Mouse (Mus musculus) c-Kit-negative CD71-positive TER-119-positive erythroid progenitor cells, embryonic 14.5 days (primary cell): Measurements from ENCODE around the gene Lgmn.

Experiments
- DNase-seq: peaks from one replicate; pipeline ENCODE4 v3.0.0-alpha.2; 2013; ENCODE audit warnings: low read depth, low spot score

The Lgmn gene

GRCm38 (mm10) chr12:102439632-102440023 lies at the start of gene Lgmn:
Gene Lgmn (minus strand): TSS chr12:102439813.
- DNase-seq = peak; percentile 92

- no peak for DNase-seq
These were observed 45.3 kb upstream of the Lgmn start for GRCm38 (mm10) chr12:102484946-102485345.

DNA sequence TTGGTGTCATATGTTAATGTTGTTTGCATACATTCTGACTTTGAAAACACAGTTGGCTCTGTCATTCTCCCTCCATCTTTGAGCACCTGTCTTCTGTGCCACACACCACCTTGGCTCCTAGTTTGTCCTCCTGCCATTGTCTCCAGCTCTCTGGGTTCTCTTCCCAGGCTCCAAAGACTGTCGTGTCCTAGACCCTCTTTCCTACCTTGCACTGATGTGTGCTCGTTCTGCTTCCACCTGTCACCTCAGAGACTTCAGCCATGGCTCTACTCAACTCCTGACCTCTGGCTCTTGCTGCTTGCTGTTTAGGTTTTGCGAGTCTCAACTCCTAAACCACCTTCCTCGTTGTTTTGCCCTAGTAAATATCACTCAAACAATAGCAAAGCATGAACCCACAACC lies 40.9 kb upstream of the Lgmn start:
- no peak for DNase-seq

DNA sequence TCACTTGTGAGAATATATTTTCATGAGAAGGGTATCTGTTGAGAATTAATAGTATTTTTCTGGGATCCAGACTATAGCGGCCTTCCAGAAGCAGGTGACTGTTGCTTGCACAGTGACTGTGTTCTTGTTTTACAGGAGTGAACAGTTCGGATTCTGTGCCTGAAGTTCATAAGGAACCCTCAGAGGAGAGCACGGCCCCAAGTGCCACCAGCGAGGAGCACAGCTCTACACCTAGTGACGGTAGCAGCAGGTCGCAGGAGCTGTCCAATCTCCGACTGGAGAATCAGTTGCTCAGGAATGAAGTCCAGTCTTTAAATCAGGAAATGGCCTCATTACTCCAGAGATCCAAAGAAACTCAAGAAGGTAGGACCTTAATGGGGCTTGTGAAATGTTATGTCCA lies 34.8 kb upstream of the Lgmn start:
- no peak for DNase-seq

GRCm38 (mm10) chr12:102468894-102469764 lies 29.5 kb upstream of the Lgmn start, which contains the start of gene Golga5:
Gene Golga5 (plus strand): TSS chr12:102469135.
- DNase-seq = peak; percentile 94

DNA sequence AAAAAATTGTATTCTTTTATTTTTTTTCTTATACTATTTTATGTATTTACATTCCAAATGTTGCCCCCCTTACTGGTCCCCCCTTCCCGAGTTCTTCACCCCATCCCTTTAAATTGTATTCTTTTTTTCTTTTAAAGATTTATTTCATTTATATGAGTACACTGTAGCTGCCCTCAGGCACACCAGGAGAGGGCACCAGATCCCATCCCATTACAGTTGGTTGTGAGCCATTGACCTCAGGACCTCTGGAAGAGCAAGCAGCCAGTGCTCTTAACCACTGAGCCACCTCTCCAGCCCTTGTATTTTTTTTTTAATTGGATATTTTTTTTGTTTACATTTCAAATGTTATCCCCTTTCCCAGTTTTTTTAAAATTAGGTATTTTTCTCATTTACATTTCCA lies 28.5 kb upstream of the Lgmn start:
- DNase-seq = no peak

DNA sequence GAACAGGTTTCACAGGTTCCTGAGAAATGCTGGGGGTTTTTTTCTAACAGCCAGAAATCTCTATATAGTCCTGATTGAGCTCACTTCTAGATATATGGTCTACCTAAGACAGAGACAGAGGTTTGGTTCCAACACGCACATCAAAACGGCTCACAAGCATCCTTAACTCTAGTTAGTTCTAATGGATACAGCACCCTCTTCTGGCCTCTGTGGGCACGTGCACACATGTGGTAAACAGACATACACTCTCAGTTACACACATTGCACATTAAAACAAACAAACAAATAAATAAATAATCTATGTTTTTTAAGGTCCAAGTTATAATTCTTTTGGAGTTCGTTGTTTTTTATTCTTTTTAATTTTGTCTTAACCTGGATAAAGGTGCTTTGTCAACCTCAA lies 25.0 kb upstream of the Lgmn start:
- DNase-seq = peak; percentile 30

GRCm38 (mm10) chr12:102461177-102461576 lies 21.6 kb upstream of the Lgmn start:
- no peak for DNase-seq

DNA sequence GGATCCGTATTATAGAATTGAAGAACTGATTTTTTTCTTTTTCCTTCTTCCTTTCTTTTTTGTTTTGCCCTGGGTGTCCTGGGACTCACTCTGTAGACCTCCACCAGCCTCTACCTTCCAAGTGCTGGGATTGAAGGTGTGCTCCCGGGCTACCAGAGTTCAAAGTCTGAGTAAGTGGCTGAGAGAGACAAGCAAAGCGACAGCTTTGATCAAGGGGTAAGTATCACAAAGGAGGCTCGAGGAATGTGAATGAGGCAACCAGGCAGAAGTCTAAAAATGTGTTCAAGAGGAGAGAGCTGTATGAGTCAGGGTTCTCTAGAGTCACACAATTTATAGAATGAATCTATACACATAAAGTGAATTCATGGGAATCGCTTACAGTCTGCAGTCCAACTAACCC lies 20.4 kb upstream of the Lgmn start:
- DNase-seq = no peak

- DNase-seq = no peak
These were observed 17.0 kb upstream of the Lgmn start for GRCm38 (mm10) chr12:102456467-102457193.

GRCm38 (mm10) chr12:102453581-102453980 lies 14.0 kb upstream of the Lgmn start:
- DNase-seq = no peak

GRCm38 (mm10) chr12:102451126-102451851 lies 11.7 kb upstream of the Lgmn start:
- no peak for DNase-seq

- no peak for DNase-seq
These were observed 10.8 kb upstream of the Lgmn start for GRCm38 (mm10) chr12:102450437-102450836.

DNA sequence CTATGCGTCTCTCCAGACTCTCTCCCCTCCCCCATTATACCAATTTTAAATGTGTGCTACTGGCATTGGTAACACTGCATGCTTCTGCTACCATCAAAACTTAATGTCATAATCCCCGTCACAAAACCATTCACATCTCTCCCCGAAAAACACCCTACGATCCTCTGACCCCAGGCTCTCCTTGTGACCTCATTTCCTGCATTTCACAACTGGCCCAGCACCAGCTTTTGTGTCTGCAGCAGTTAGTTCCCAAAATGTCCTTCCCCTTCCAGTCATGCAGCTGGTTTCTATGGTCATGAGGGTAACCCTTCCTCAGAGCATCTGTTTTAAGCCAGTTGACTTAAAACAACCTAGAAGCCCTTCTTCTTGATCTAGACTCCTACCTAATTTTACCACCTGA lies 5.8 kb upstream of the Lgmn start:
- no peak for DNase-seq

GRCm38 (mm10) chr12:102443676-102444075 lies 4.1 kb upstream of the Lgmn start:
- DNase-seq = no peak

GRCm38 (mm10) chr12:102442639-102443038 lies 3.0 kb upstream of the Lgmn start:
- no peak for DNase-seq

- no peak for DNase-seq
These were observed 1.5 kb upstream of the Lgmn start for GRCm38 (mm10) chr12:102441141-102441540.

DNA sequence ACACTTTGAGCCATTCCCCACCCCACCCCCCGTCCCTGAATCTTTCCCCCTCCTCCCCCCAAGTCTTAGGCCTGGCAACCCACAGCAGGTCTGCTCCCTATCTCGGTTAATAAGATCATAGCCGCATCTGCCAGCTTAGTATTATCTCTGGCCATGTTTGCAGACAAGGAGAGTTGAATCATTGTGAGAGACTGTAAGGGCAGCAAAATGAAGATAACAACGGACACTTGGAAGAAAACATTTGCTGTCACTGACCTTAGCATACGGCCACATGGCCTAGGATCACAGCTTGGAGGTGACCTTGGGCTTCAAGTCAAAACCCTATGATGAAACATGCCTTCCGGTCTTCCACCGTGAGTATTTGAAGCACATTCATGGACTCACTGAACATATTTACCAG lies 938 bp upstream of the Lgmn start:
- DNase-seq = no peak

GRCm38 (mm10) chr12:102438983-102439631 lies 506 bp downstream of the Lgmn start:
- no peak for DNase-seq

GRCm38 (mm10) chr12:102437952-102438351 lies 1.7 kb downstream of the Lgmn start:
- DNase-seq = no peak

DNA sequence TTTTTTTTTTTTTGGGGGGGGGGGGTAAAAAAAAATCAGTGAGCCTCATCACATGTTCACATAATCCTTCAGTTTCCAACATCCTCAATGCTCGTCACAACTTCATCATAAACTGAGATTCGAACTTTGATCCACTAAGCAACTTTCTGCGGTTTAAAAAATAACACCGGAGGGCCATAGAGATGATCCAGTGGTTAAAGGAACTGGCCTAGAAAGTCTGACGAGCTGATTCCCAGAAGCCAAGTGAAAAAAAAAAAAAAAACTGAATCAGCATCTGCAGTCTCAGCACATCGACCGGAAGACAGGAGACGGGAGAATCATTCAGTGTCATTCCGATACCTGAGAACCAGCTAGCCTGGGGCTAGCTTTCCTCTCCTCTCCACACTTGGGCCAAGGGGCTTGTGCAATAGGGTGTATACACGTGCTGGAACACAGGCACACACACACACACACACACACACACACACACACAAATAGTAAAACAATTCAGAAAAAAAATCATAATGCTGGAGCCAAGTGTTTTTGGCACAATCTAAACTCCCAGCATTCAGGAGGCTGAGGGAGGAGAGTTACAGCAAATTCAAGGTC lies 2.6 kb downstream of the Lgmn start:
- DNase-seq = no peak
